Mouse (Mus musculus) 416B (cell line): ENCODE results near the gene Ncam1.
A peak's percentile ranks its signal among the peaks of the same experiment; 100 is the strongest.

ENCODE experiments used
- DNase-seq: peaks from one replicate; pipeline ENCODE4 v3.0.0; 2011; ENCODE audit warnings: low read depth

Ncam1 gene

GRCm38 (mm10) chr9:49565846-49566245 lies 232.9 kb downstream of the Ncam1 start:
- DNase-seq, result no peak

DNA sequence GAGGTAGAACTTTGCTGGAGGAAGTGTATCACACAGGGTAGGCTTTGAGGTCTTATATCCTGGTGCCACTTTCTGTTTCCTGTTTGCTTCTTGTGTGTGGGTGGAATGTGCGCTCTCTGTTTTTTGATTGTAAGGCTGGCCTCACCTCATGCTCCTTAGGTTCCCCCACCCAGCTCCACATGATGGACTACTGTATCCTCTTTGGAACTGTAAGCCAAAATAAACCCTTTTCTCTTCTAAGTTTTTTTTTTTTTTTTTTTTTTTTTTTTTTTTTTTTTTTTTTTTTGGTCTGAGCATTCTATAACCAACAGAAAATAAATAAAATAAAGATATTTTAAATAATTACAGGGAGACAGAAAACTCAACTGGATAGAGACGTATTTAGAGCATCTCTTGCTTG lies 239.8 kb downstream of the Ncam1 start:
- no peak for DNase-seq

GRCm38 (mm10) chr9:49551353-49551752 lies 247.4 kb downstream of the Ncam1 start:
- DNase-seq, result no peak

DNA sequence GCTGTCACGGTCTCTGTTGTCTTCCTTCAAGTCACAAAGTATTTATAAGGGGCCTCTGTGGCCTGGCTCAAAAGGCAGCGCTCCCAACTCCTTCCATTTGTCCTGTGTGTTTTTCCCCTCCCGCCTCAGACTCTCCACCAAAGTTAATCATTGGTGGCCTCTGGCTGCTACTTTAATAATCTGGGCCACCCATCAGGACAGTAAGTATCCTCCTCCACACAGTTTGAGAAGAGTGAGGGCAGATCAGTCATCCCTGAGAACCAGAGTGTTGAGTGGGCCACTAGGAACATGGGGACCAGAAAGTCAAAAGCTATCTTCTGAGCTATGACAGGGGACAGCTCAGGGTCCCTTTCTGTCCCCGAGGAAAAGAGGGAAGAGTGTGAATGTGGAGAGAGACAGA lies 256.1 kb downstream of the Ncam1 start:
- DNase-seq, result no peak

- no peak for DNase-seq
Measured at GRCm38 (mm10) chr9:49537814-49538213, 260.9 kb downstream of the Ncam1 start.

GRCm38 (mm10) chr9:49536593-49536992 lies 262.1 kb downstream of the Ncam1 start:
- no peak for DNase-seq

DNA sequence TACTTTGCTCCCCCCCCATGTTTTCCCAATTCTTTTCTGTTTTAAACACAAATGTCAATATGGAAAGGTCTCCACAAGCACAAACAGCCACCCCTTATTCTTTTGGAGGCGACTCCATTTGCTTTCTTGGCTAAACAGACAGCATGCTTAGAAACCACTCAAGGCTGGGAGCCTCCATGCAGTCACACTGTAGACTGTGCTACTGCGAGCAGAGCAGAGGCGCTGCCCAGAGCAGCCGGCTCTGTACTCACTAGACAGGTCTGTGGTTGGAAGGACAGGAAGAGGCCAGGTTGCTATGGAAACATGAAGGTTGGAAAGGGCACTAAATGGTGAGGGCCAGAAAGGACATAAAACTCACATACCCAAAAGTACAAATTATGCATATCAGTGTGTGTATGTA lies 263.8 kb downstream of the Ncam1 start:
- DNase-seq, result no peak

DNA sequence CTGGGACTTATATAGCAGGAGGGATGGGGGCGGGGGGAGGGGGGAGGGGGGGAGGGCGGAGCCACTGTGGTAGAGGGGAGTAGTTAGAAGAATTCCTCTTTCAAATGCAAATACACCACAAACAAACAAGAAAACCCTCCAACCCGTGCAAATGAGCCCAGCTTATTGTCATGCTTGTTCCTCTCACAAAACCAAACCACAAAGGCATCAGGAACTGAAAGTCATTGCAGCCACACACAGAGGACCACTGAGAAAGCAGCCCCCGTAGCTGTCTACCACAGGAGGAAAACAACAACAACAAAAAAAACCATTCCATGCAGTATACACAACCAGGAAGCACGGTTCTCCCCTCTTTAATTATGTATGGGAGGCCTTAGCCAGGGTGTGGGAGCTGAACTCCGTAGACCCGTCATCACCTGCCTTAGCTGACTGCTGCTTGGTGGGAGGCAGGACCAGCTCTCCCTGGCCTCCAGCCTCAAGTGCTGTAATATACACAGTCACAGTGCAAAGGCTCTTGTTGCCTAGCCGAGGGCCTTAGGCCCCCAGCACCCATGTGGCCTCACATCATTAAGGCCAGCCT lies 264.7 kb downstream of the Ncam1 start:
- DNase-seq, result no peak

- DNase-seq, result no peak
Measured at GRCm38 (mm10) chr9:49533455-49533854, 265.3 kb downstream of the Ncam1 start.

DNA sequence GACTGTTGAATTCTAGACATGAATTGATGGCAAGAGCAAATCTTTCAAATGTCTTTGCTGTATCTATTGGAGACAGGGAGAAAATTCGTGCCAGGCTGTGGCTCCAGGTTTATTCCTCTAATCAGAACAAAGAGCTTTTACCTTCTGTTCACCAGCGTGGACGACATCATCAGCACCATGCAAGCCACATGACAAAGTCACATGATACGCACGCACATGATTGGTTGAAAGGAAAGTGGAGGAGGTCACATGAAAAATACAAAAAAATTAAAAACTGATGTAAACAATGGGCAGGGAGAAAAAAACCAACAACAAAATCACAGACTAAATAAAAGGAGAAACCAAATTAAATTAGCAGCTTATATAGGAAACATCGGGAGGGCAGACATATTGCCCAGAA lies 266.9 kb downstream of the Ncam1 start:
- DNase-seq, result no peak

- no peak for DNase-seq
Measured at GRCm38 (mm10) chr9:49531257-49531656, 267.5 kb downstream of the Ncam1 start.

DNA sequence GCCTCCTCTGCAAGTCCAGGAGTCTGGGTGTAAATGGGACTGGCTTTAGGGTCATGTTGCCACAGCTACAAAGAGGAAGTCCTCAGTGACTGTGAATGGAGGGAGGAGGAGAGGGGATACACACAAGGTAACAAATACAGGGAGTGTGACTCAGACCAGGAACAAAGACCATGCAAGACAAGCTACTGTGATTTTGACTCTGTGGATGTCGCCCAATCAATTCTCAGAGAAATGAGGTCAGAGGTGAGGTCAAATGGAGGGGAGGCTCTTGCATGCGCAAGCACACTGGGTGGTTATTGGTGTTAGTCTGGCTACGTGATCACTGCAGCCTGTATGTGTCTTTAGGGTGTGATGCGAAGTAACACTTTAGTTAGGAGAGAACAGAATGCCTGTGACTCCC lies 268.0 kb downstream of the Ncam1 start:
- no peak for DNase-seq

DNA sequence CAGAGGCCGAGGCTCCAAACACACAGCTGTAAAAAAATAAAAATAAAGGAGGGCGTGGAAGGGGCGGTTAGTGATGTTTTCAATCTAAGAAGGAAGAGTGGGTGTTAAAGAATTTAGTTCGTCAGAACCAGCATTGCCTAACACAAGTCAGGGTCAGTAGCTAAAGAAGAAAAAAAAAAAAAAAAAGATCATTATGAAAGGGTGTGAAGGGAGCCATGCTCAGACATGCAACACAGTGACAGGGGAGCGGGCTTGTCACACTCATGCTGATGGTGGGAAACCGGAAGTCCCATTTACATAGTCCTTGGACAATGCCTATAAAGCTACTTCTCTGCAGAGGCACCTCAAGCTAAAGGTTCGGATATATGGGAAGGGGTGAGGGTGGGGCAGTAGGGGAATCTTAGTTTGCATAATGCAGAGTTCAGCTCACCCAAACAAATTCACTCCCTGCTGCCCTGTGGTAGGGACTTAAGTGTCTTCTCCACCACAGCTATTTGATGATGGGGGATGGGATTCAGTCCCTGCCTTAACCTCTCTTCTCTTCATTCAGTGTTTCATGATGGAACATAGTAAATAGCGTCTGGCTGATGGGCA lies 269.3 kb downstream of the Ncam1 start:
- no peak for DNase-seq

GRCm38 (mm10) chr9:49528943-49529342 lies 269.8 kb downstream of the Ncam1 start:
- DNase-seq, result peak; percentile 15

GRCm38 (mm10) chr9:49528026-49528425 lies 270.7 kb downstream of the Ncam1 start:
- DNase-seq, result no peak

- no peak for DNase-seq
Measured at GRCm38 (mm10) chr9:49527340-49527739, 271.4 kb downstream of the Ncam1 start.

DNA sequence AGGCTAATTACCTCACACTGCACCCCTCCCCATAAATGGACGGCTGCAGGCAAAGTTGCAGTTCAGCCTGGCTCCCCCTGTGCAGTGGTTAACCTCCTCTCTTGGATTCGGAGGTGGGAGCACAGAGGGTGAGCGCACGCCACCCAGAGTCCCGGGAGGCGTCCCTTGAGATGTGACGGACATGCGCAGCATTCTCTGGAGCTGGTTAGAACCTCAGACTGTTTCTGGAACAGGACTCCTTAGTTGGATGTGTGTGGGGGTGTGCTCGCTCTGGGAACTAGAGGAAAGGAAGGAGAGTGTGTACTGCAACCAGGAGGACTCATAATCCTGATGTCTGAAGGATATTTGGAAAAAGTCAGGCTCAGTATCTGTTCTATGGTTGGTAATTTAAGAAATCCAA lies 274.0 kb downstream of the Ncam1 start:
- DNase-seq, result no peak

- no peak for DNase-seq
Measured at GRCm38 (mm10) chr9:49523881-49524280, 274.8 kb downstream of the Ncam1 start.

GRCm38 (mm10) chr9:49514306-49514705 lies 284.4 kb downstream of the Ncam1 start:
- DNase-seq, result no peak

DNA sequence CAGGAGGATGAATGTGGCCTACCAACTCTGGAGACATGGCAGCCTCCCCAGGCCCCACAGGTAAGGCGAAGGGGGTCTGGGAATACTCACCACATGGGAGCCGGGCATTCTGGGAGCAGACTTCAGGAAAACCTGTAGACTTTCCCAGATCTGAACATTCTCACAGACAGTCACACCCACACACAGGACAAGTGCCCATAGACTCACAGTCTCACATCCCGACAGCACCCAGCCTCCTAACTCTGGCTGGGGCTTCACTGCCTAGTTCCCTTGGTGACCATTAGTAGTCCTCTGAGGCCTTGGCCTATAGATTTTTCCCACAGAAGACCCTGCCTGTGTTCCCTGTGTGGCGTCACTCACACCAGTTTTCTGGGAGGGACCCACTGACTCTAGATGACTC lies 288.1 kb downstream of the Ncam1 start:
- no peak for DNase-seq

- DNase-seq, result no peak
Measured at GRCm38 (mm10) chr9:49509628-49510027, 289.1 kb downstream of the Ncam1 start.

DNA sequence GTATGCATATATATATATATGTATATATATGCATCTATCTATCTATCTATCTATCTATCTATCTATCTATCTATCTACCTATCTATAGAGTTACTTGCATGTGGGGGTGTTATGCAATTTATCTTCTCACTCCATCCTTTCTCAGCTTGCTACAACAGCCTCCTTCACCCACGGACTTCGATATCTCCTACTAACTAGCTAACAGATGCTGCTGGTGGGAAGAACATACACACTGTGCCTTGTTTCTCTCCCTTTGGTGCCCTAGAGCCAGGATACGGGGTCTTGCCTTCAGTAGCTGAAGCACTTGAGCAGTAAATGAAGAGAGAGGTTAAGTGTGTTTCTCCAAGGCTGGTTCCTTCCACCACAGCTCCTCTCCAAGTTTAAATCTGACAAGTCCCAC lies 289.6 kb downstream of the Ncam1 start:
- DNase-seq, result no peak

- DNase-seq, result no peak
Measured at GRCm38 (mm10) chr9:49507829-49508585, 290.7 kb downstream of the Ncam1 start.

DNA sequence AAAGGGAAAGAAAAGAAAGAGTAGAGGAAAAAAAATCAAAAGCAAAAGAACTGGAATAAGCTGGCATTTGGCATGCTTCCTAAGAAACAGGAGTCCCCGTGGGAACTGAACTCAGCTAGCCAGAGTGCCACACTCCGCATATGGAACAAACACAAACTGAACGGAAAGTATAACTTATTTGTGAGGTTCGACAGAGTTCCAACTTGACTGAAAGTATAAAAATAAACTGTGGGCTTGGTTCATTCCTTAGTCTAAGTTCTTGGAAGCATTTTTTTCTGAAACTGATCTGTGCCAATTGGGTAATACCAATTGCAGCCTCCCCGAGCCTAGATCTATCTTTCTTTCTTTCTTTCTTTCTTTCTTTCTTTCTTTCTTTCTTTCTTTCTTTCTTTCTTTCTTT lies 294.1 kb downstream of the Ncam1 start:
- DNase-seq, result no peak
